Comparison of ENCODE assay signal across 9 mouse cellular contexts in the genomic region with DNA sequence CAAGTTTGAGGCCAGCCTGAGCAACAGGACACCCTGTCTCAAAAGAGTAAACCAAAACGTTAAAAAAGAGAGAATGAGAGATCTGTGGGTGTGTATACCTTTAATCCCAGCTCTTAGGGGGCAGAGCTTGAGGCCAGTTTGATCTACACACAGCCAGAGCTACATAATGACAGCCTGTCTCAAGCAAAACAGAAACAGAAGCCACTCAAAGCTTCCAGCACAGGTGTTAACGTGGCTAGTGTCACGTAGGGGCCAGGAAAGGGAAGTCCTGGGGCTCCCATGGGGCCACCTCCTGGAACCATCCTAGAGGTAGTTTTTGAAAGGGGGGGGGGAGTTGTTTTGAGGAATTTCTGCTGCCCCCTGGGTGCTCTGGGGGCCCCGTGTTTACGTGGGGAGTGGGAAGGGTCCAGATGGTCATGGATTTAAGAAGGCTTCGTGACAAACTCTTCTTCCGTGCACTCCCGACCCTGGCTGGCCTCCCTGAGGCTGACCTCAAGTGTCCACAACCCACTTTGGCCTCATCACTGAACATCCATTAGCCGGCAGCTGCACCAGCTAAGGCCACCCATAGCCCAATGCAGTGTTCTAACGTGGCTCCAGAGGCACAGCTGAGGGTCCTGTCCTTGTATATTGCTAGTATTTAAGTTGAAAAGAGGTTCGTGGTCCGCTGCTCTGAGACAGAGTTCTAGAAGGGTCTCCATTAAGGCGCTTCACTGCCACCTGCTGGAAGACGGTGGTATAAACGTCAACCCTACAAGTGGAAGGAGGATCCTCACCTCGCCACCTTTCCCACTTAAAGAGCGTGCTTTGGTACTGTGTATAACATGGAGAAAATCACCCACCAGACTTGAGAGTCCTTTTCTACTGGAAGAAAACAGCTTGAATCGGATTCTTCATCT. TPM values are rescaled to one million over a fixed set of nuclear protein-coding genes. Genes with fewer than 3 reads are reported as not detected.
DNase-seq lines count a peak whose midpoint lies in the region; ATAC-seq and TF ChIP-seq lines count a peak whose summit lies in the region.
"Had no signal": no experiment of that assay in that cellular context is flagged by ENCODE, and none has a peak within 500 bp of the region (broad histone marks: within the 10 kb centered on the region; RNA-seq: fewer than 3 reads in every experiment).

No protein-coding gene starts in this region.

- no peak overlapping the region for H3K4me3 ChIP-seq in CH12.LX (replicated peaks in 1 of 3; ENCODE audit: low read depth in 2 of 3, low read length in 2 of 3, poor library complexity in 1 of 3)
- H3K4me3 ChIP-seq in embryonic facial prominence, embryonic 15.5 days (replicated peaks): no peak overlapping the region
- peak overlapping the region; percentile 24 for H3K4me3 ChIP-seq in heart, embryonic 15.5 days

- peak; percentile 87 to 94 for TF ChIP-seq CTCF in CH12.LX (conservative IDR thresholded peaks at IDR 0.05 in 1 of 2, IDR thresholded peaks at IDR 0.05 in 1 of 2; ENCODE audit: low read depth in 2 of 2, low read length in 2 of 2)

- WGBS in embryonic facial prominence, embryonic 15.5 days: 12% methylated on average over 18 of the region's 18 CpGs
- 14% methylated on average over 18 of the region's 18 CpGs for WGBS in heart, embryonic 15.5 days

- in situ Hi-C loops in CH12.LX (cut with MboI; ENCODE audit: low pct_ligation_motif_present, low pct_unique_long_range_greater_than_20kb, low sequenced_read_pairs): loop anchor here (5.0 to 25.0 kb wide), 2 partner anchors 76 to 221 kb away; partner anchors contain the start of genes Ppard and Tcp11

- H3K4me1 ChIP-seq in CH12.LX (ENCODE audit: control insufficient read depth in 1 of 2, insufficient read depth in 2 of 2): peaks cover 2 to 31% of the 10 kb centered on the region in 2 experiments; a peak in 3 of 4 replicates
- peaks cover 8% of the 10 kb centered on the region for H3K4me1 ChIP-seq in embryonic facial prominence, embryonic 15.5 days
- peaks cover 14% of the 10 kb centered on the region for H3K4me1 ChIP-seq in heart, embryonic 15.5 days (replicated peaks)

- no peaks in the 10 kb centered on the region for H3K36me3 ChIP-seq in CH12.LX (replicated peaks in 1 of 2; ENCODE audit: control insufficient read depth in 1 of 2, insufficient read depth in 1 of 2, low read length in 1 of 2)
- no peaks in the 10 kb centered on the region for H3K36me3 ChIP-seq in embryonic facial prominence, embryonic 15.5 days
- no peaks in the 10 kb centered on the region for H3K36me3 ChIP-seq in heart, embryonic 15.5 days

- no peaks in the 10 kb centered on the region for H3K27me3 ChIP-seq in CH12.LX (replicated peaks)
- H3K27me3 ChIP-seq in embryonic facial prominence, embryonic 15.5 days: no peaks in the 10 kb centered on the region
- H3K27me3 ChIP-seq in heart, embryonic 15.5 days: no peaks in the 10 kb centered on the region

- H3K9me3 ChIP-seq in CH12.LX (replicated peaks; ENCODE audit: low read length): peaks cover 6% of the 10 kb centered on the region
- H3K9me3 ChIP-seq in embryonic facial prominence, embryonic 15.5 days (replicated peaks): no peaks in the 10 kb centered on the region
- no peaks in the 10 kb centered on the region for H3K9me3 ChIP-seq in heart, embryonic 15.5 days (replicated peaks)

- H3K9ac ChIP-seq in CH12.LX (ENCODE audit: insufficient read depth, low read depth): peak overlapping the region; percentile 53; the same call in 1 of the 2 replicates
- H3K9ac ChIP-seq in embryonic facial prominence, embryonic 15.5 days: no peak overlapping the region
- H3K9ac ChIP-seq in heart, embryonic 15.5 days: peak overlapping the region; percentile 28; the same call in 1 of the 2 replicates

- TF ChIP-seq RAD21 in CH12.LX (IDR thresholded peaks at IDR 0.05; ENCODE audit: low read depth, low read length): peak; percentile 99

- DNase-seq in CH12.LX (ENCODE audit: extremely low read depth): peak; percentile 94
- DNase-seq in brain, adult 2 months (ENCODE audit: low read depth, low spot score): peak; percentile 93
- peak; percentile 93 for DNase-seq in layer of hippocampus, adult 11-12 months (ENCODE audit: low spot score)
- peak; percentile 86 to 90 for DNase-seq in lung, adult 18-20 months
- peak; percentile 70 for DNase-seq in retina, adult 2 months (ENCODE audit: low read depth, low spot score)
- peak; percentile 93 for DNase-seq in thymus, postnatal 14 days

- no peak for TF ChIP-seq POLR2A in CH12.LX (IDR thresholded peaks at IDR 0.05; ENCODE audit: low read depth, low read length)

- peak; percentile 54; the same call in 1 of the 2 replicates for TF ChIP-seq EP300 in CH12.LX (IDR thresholded peaks at IDR 0.05; ENCODE audit: low read length)

- dilution Hi-C loops in CH12.LX (cut with MboI; ENCODE audit: extremely low pct_ligation_motif_present, extremely low pct_unique_long_range_greater_than_20kb, low sequenced_read_pairs): no loop called here

- ATAC-seq in embryonic facial prominence, embryonic 15.5 days (ENCODE audit: insufficient number of reproducible peaks, low FRiP score, low TSS enrichment, low read depth): no peak
- ATAC-seq in heart, embryonic 15.5 days (replicated peaks; ENCODE audit: insufficient number of reproducible peaks, insufficient read depth, low FRiP score, low read depth): no peak

- peak overlapping the region; percentile 86 for H3K4me2 ChIP-seq in CH12.LX (ENCODE audit: insufficient read depth, low read depth, poor library complexity, severe bottlenecking)
- peak overlapping the region; percentile 24; the same call in 1 of the 2 replicates for H3K4me2 ChIP-seq in embryonic facial prominence, embryonic 15.5 days (replicated peaks)
- H3K4me2 ChIP-seq in heart, embryonic 15.5 days: peak overlapping the region; percentile 57

- H3K27ac ChIP-seq in CH12.LX (ENCODE audit: insufficient read depth, low read depth): peak overlapping the region; percentile 70
- no peak overlapping the region; the same call in 1 of the 2 replicates for H3K27ac ChIP-seq in embryonic facial prominence, embryonic 15.5 days (replicated peaks)
- peak overlapping the region; percentile 45; the same call in 1 of the 2 replicates for H3K27ac ChIP-seq in heart, embryonic 15.5 days
- H3K27ac ChIP-seq: macrophage had no signal

- H3K79me2 ChIP-seq in CH12.LX (replicated peaks; ENCODE audit: control insufficient read depth, extremely low read depth, insufficient read depth, poor library complexity, severe bottlenecking): no peaks in the 10 kb centered on the region

TF ChIP-seq in CH12.LX, 34 proteins besides CTCF, POLR2A, EP300 and RAD21 (continues in another document):
- TF ChIP-seq MAX (IDR thresholded peaks at IDR 0.05; ENCODE audit: low read length) (peak; percentile 46; the same call in 1 of the 2 replicates), MEF2A (IDR thresholded peaks at IDR 0.05; ENCODE audit: borderline replicate concordance, low read depth, low read length) (no peak), HCFC1 (IDR thresholded peaks at IDR 0.05; ENCODE audit: low read depth, low read length) (no peak), JUND (conservative IDR thresholded peaks at IDR 0.05; ENCODE audit: low read depth, low read length) (no peak), SIN3A (IDR thresholded peaks at IDR 0.05; ENCODE audit: low read length) (peak; percentile 57; the same call in 1 of the 2 replicates), TCF12 (IDR thresholded peaks at IDR 0.05; ENCODE audit: low read depth, low read length) (peak; percentile 72; the same call in 1 of the 2 replicates), ZKSCAN1 (IDR thresholded peaks at IDR 0.05; ENCODE audit: borderline replicate concordance, low read depth, low read length) (no peak), ZMIZ1 (IDR thresholded peaks at IDR 0.05; ENCODE audit: low read depth, low read length) (no peak), CHD2 (IDR thresholded peaks at IDR 0.05; ENCODE audit: low read length) (0 out of 2 replicates have a peak, but pooled peaks have one; percentile 9), E2F4 (IDR thresholded peaks at IDR 0.05; ENCODE audit: insufficient replicate concordance, low read depth, low read length) (no peak), ETS1 (conservative IDR thresholded peaks at IDR 0.05; ENCODE audit: low read depth, low read length) (peak; percentile 69), POLR2AphosphoS2 (IDR thresholded peaks at IDR 0.05; ENCODE audit: low read depth, low read length) (no peak), ZNF384 (IDR thresholded peaks at IDR 0.05; ENCODE audit: low read depth, low read length) (no peak), ZC3H11A (IDR thresholded peaks at IDR 0.05; ENCODE audit: low read depth, low read length) (peak; percentile 80), USF1 (IDR thresholded peaks at IDR 0.05; ENCODE audit: low read depth, low read length) (no peak), SMC3 (IDR thresholded peaks at IDR 0.05; ENCODE audit: low read depth, low read length) (peak; percentile 95), TBP (conservative IDR thresholded peaks at IDR 0.05; ENCODE audit: low read depth, low read length) (no peak)

RNA-seq across cellular contexts. Expression of gene Fance, which starts 4.8 kb away (rescaled TPM):
- 26.9 and 29.6 TPM in 2 replicates for total RNA-seq in CH12.LX (2012; rRNA removed)
- 11.4 and 17.4 TPM in 2 replicates for total RNA-seq in CH12.LX (2014; rRNA removed)
- polyA plus RNA-seq in CH12.LX (2012; ENCODE audit: insufficient read length, low read depth): 35.8 and 37.9 TPM in 2 replicates
- 37.6 and 38.5 TPM in 2 replicates for polyA plus RNA-seq in embryonic facial prominence, embryonic 15.5 days (2015; fragmentation: Nextera tagmentation; extraction: Ambion mirVana)
- polyA plus RNA-seq in heart, embryonic 15.5 days (2015; fragmentation: Nextera tagmentation; extraction: Ambion mirVana): 18.8 and 25.3 TPM in 2 replicates

RNA-seq across cellular contexts. Expression of gene Rpl10a, which starts 19.7 kb away (rescaled TPM):
- total RNA-seq in CH12.LX (2012; rRNA removed) (3,510 and 4,144 TPM in 2 replicates), CH12.LX (2014; rRNA removed) (2,222 and 3,467 TPM in 2 replicates)
- 1,605 and 1,846 TPM in 2 replicates for polyA plus RNA-seq in CH12.LX (2012; ENCODE audit: insufficient read length, low read depth)
- polyA plus RNA-seq in embryonic facial prominence, embryonic 15.5 days (2015; fragmentation: Nextera tagmentation; extraction: Ambion mirVana): 620 and 681 TPM in 2 replicates
- 305 and 312 TPM in 2 replicates for polyA plus RNA-seq in heart, embryonic 15.5 days (2015; fragmentation: Nextera tagmentation; extraction: Ambion mirVana)

RNA-seq across cellular contexts. Expression of gene Tead3, which starts 42.1 kb away (rescaled TPM):
- 0.17 and 0.42 TPM in 2 replicates for total RNA-seq in CH12.LX (2012; rRNA removed)
- not detected in 2 replicates for total RNA-seq in CH12.LX (2014; rRNA removed)
- polyA plus RNA-seq in CH12.LX (2012; ENCODE audit: insufficient read length, low read depth): 0.08 TPM in 1 of 2 replicates, not detected in the other
- 17.9 and 18.8 TPM in 2 replicates for polyA plus RNA-seq in embryonic facial prominence, embryonic 15.5 days (2015; fragmentation: Nextera tagmentation; extraction: Ambion mirVana)
- 5.3 and 6.6 TPM in 2 replicates for polyA plus RNA-seq in heart, embryonic 15.5 days (2015; fragmentation: Nextera tagmentation; extraction: Ambion mirVana)
- polyA plus RNA-seq: macrophage had no signal

RNA-seq across cellular contexts. Expression of gene Tulp1, which starts 56.5 kb away (rescaled TPM):
- total RNA-seq in CH12.LX (2012; rRNA removed) (0.17 TPM in 1 of 2 replicates, not detected in the other), CH12.LX (2014; rRNA removed) (not detected in 2 replicates)
- not detected in 2 replicates for polyA plus RNA-seq in CH12.LX (2012; ENCODE audit: insufficient read length, low read depth)
- 5.1 and 5.8 TPM in 2 replicates for polyA plus RNA-seq in embryonic facial prominence, embryonic 15.5 days (2015; fragmentation: Nextera tagmentation; extraction: Ambion mirVana)
- 2.6 and 4.3 TPM in 2 replicates for polyA plus RNA-seq in heart, embryonic 15.5 days (2015; fragmentation: Nextera tagmentation; extraction: Ambion mirVana)
- polyA plus RNA-seq: macrophage had no signal

Comparison
In these comparisons a context has a peak if more than half of its experiments do, and no peak if none do; other contexts are left out.
1. H3K4me2 ChIP-seq: peak in every context shown above with its lines; median percentile 86 in CH12.LX; 57 in heart, embryonic 15.5 days; 24 in embryonic facial prominence, embryonic 15.5 days.